8 mouse cellular contexts compared by ENCODE assay signal in genomic region chr1:41157651-41158513, GRCm38 (mm10).
DNase-seq lines count a peak whose midpoint lies in the region; ATAC-seq and TF ChIP-seq lines count a peak whose summit lies in the region.

No protein-coding gene starts in this region.

- no peaks in the 10 kb centered on the region for H3K27me3 ChIP-seq in lung, postnatal 0 days (replicated peaks; ENCODE audit: insufficient read depth, low read length)
- no peaks in the 10 kb centered on the region for H3K27me3 ChIP-seq in hindbrain, embryonic 11.5 days (ENCODE audit: control insufficient read depth, insufficient read depth, low read length)
- no peaks in the 10 kb centered on the region for H3K27me3 ChIP-seq in neural tube, embryonic 14.5 days (ENCODE audit: control insufficient read depth, insufficient read depth, low read length)

- peak; percentile 26 for DNase-seq in lung, postnatal 0 days (ENCODE audit: low spot score)
- DNase-seq in lung, adult 18-20 months, result no peak
- peak; percentile 66 for DNase-seq in hindbrain, embryonic 11.5 days (ENCODE audit: low spot score)
- peak; percentile 12 for DNase-seq in layer of hippocampus, adult 9-11 months
- DNase-seq in adrenal gland, postnatal 25 days, result no peak
- DNase-seq in gastrocnemius, postnatal 25 days, result no peak
- DNase-seq in spleen, adult 18-20 months, result no peak

- H3K36me3 ChIP-seq in lung, postnatal 0 days (ENCODE audit: insufficient read depth, low read length), result no peaks in the 10 kb centered on the region
- H3K36me3 ChIP-seq in hindbrain, embryonic 11.5 days (ENCODE audit: control insufficient read depth, insufficient read depth, low read length), result no peaks in the 10 kb centered on the region
- H3K36me3 ChIP-seq in neural tube, embryonic 14.5 days (ENCODE audit: control insufficient read depth, insufficient read depth, low read length), result no peaks in the 10 kb centered on the region

- ATAC-seq in lung, postnatal 0 days, result peak; percentile 11; the same call in 1 of the 2 replicates
- ATAC-seq in hindbrain, embryonic 11.5 days (ENCODE audit: low FRiP score), result peak; percentile 85
- peak; percentile 87 for ATAC-seq in neural tube, embryonic 14.5 days (ENCODE audit: low read depth)

- no peak for TF ChIP-seq EP300 in lung, postnatal 0 days (IDR thresholded peaks at IDR 0.05)

- H3K9ac ChIP-seq in lung, postnatal 0 days (replicated peaks; ENCODE audit: low read depth), result no peak overlapping the region
- H3K9ac ChIP-seq in hindbrain, embryonic 11.5 days (ENCODE audit: low read depth, low read length), result no peak overlapping the region
- H3K9ac ChIP-seq in neural tube, embryonic 14.5 days (replicated peaks; ENCODE audit: low read depth, low read length), result no peak overlapping the region

- 34% methylated on average over 20 of the region's 21 CpGs for WGBS in lung, postnatal 0 days
- WGBS in hindbrain, embryonic 11.5 days, result 32% methylated on average over 19 of the region's 21 CpGs
- 9% methylated on average over 19 of the region's 21 CpGs for WGBS in neural tube, embryonic 14.5 days

- no peak overlapping the region for H3K27ac ChIP-seq in lung, postnatal 0 days (ENCODE audit: low read length)
- peak overlapping the region; percentile 67 for H3K27ac ChIP-seq in hindbrain, embryonic 11.5 days (ENCODE audit: low read depth, low read length)
- no peak overlapping the region for H3K27ac ChIP-seq in neural tube, embryonic 14.5 days (ENCODE audit: low read depth, low read length)

- TF ChIP-seq CTCF in lung, postnatal 0 days (IDR thresholded peaks at IDR 0.05), result no peak

- H3K4me3 ChIP-seq in lung, postnatal 0 days (ENCODE audit: low read depth, low read length), result no peak overlapping the region
- no peak overlapping the region for H3K4me3 ChIP-seq in hindbrain, embryonic 11.5 days (ENCODE audit: low read depth, low read length)
- H3K4me3 ChIP-seq in neural tube, embryonic 14.5 days (ENCODE audit: low read depth, low read length), result no peak overlapping the region

- no peak overlapping the region for H3K4me2 ChIP-seq in lung, postnatal 0 days (replicated peaks; ENCODE audit: low read depth, low read length)
- no peak overlapping the region; the same call in 1 of the 2 replicates for H3K4me2 ChIP-seq in hindbrain, embryonic 11.5 days (replicated peaks; ENCODE audit: low read depth, low read length)
- H3K4me2 ChIP-seq in neural tube, embryonic 14.5 days (ENCODE audit: low read depth, low read length), result peak overlapping the region; percentile 32; the same call in 1 of the 2 replicates

- no peaks in the 10 kb centered on the region for H3K4me1 ChIP-seq in lung, postnatal 0 days (ENCODE audit: insufficient read depth, low read depth, low read length)
- H3K4me1 ChIP-seq in hindbrain, embryonic 11.5 days (replicated peaks; ENCODE audit: control insufficient read depth, insufficient read depth, low read length), result peaks cover 5% of the 10 kb centered on the region; the same call in 1 of the 2 replicates
- peaks cover 7% of the 10 kb centered on the region; the same call in 1 of the 2 replicates for H3K4me1 ChIP-seq in neural tube, embryonic 14.5 days (ENCODE audit: control insufficient read depth, insufficient read depth, low read length)

- H3K9me3 ChIP-seq in lung, postnatal 0 days (ENCODE audit: low read length), result no peaks in the 10 kb centered on the region
- no peaks in the 10 kb centered on the region for H3K9me3 ChIP-seq in hindbrain, embryonic 11.5 days (ENCODE audit: control insufficient read depth, low read length)
- H3K9me3 ChIP-seq in neural tube, embryonic 14.5 days (ENCODE audit: control insufficient read depth, low read length), result no peaks in the 10 kb centered on the region

Comparison
In these comparisons a context has a peak if more than half of its experiments do, and no peak if none do; other contexts are left out.
1. DNase-seq: peak in lung, postnatal 0 days (single experiment), hindbrain, embryonic 11.5 days (single experiment) and layer of hippocampus, adult 9-11 months (single experiment); none in lung, adult 18-20 months (0 of 2), adrenal gland, postnatal 25 days (single experiment), gastrocnemius, postnatal 25 days (single experiment) and spleen, adult 18-20 months (0 of 2).
2. ATAC-seq: peak in every context shown above with its lines; median percentile 87 in neural tube, embryonic 14.5 days; 85 in hindbrain, embryonic 11.5 days; 11 in lung, postnatal 0 days.